Mouse (Mus musculus) embryonic fibroblast, embryonic 13.5 days (primary cell): ENCODE measurements around the gene Trappc3.

ENCODE experiments used
- CTCF ChIP-seq: IDR thresholded peaks from 2 replicates; pipeline ENCODE4 v1.5.1; 2011; ENCODE audit warnings: mild to moderate bottlenecking, control low read depth, low read length, moderate library complexity, borderline replicate concordance; ENCODE audit not compliant: insufficient read depth
- POLR2A ChIP-seq: IDR thresholded peaks from 2 replicates; pipeline ENCODE4 v1.6.1; 2011; ENCODE audit warnings: low read depth, mild to moderate bottlenecking, control low read depth, low read length, moderate library complexity

DNA sequence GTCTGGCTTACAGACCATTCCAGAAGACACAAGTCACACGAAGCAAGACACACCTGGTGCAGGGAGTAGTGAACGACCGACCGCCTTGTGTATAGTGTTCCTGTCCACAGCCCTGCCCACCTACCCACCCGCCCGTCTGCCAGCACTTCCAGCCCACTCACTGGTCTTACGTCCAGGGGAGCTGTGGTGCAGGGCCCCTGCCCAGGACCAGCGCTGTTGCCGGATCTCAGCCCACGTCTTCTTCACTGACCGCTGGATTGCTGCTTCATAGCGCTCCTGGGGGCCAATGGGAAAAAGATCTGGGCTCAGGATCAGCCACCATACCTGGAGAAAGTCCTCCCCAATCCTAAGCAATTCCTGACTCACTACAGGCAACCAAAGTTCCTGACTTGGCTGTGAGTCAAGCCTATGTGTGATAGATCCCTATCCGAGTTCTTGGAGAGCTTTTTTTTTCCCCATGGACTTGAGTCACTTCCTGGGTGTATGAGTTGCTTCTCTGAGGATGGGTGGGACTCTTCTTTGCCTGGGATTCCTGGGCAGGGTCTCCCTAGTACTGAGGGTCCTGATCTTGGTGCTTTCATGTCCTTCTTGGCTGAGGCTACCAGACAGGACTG, 22.2 kb upstream of the Trappc3 start:
- no peak for TF ChIP-seq CTCF
- TF ChIP-seq POLR2A, result no peak
